Mouse (Mus musculus) olfactory bulb, adult 2 months (tissue): Measurements from ENCODE around the gene Bdh1.

Source experiments
- CTCF ChIP-seq: fragments of 200-500 bp; IDR thresholded peaks from 2 replicates; pipeline ENCODE4 v1.5.1; 2012; ENCODE audit warnings: low read depth, mild to moderate bottlenecking, low read length, moderate library complexity; ENCODE audit not compliant: insufficient read depth
- POLR2A ChIP-seq: fragments of 200-500 bp; IDR thresholded peaks from 2 replicates; pipeline ENCODE4 v1.6.1; 2012; ENCODE audit warnings: mild to moderate bottlenecking, low read depth, low read length, moderate library complexity; ENCODE audit not compliant: insufficient read depth

GRCm38 (mm10) chr16:31419457-31419856 lies 2.6 kb upstream of the Bdh1 start:
- TF ChIP-seq CTCF (no peak), POLR2A (no peak)
